Mouse (Mus musculus) G1E (cell line): ENCODE measurements at regions not wholly inside any gene's neighbourhood (a gene's known extent, or its start where the extent isn't known, plus 50 kb on each side); places are given as distances from the start of the nearest gene placed in this dataset.

Source experiments
- ATAC-seq: 2 replicates; pipeline ENCODE4 v1.8.0; 2016; ENCODE audit warnings: mild to moderate bottlenecking; ENCODE audit not compliant: insufficient number of reproducible peaks, poor library complexity, low FRiP score, severe bottlenecking; ENCODE audit errors: extremely low read depth
- DNase-seq: peaks from one replicate; pipeline ENCODE4 v3.0.0; 2012; ENCODE audit warnings: low spot score
- H3K27me3 ChIP-seq: 2 replicates; pipeline ENCODE4 v1.6.1; 2012; ENCODE audit warnings: mild to moderate bottlenecking, low read length, inconsistent platforms; ENCODE audit not compliant: insufficient read depth
- H3K36me3 ChIP-seq: replicated peaks from 2 replicates; pipeline ENCODE3; 2012; ENCODE audit warnings: mild to moderate bottlenecking, inconsistent platforms
- H3K4me1 ChIP-seq: 2 replicates; pipeline ENCODE4 v1.6.1; 2012; ENCODE audit warnings: low read depth, low read length, inconsistent platforms, mixed read lengths; ENCODE audit not compliant: insufficient read depth
- H3K4me3 ChIP-seq: 2 replicates; pipeline ENCODE4 v1.5.1; 2012; ENCODE audit warnings: low read depth, mild to moderate bottlenecking, inconsistent platforms, low read length, moderate library complexity, mixed read lengths
- H3K9me3 ChIP-seq: replicated peaks from 2 replicates; pipeline ENCODE4 v1.6.1; 2012; ENCODE audit warnings: inconsistent platforms
- CTCF ChIP-seq: IDR thresholded peaks from 2 replicates; pipeline ENCODE4 v1.5.1; 2012; ENCODE audit warnings: low read depth, low read length, inconsistent platforms, mixed read lengths
- GATA1 ChIP-seq: IDR thresholded peaks from 2 replicates; pipeline ENCODE4 v1.6.1; 2012; ENCODE audit warnings: borderline replicate concordance, low read length, inconsistent platforms, mixed read lengths
- GATA2 ChIP-seq: IDR thresholded peaks from 2 replicates; pipeline ENCODE4 v1.6.1; 2012; ENCODE audit warnings: low read depth, low read length, inconsistent platforms, borderline replicate concordance
- POLR2AphosphoS5 ChIP-seq: IDR thresholded peaks from 2 replicates; pipeline ENCODE4 v1.6.1; 2012; ENCODE audit warnings: low read depth, low read length, inconsistent platforms; ENCODE audit not compliant: insufficient replicate concordance
- TAL1 ChIP-seq: conservative IDR thresholded peaks from 2 replicates; pipeline ENCODE4 v1.6.1; 2012; ENCODE audit warnings: low read depth, low read length, inconsistent platforms, mixed read lengths

DNA sequence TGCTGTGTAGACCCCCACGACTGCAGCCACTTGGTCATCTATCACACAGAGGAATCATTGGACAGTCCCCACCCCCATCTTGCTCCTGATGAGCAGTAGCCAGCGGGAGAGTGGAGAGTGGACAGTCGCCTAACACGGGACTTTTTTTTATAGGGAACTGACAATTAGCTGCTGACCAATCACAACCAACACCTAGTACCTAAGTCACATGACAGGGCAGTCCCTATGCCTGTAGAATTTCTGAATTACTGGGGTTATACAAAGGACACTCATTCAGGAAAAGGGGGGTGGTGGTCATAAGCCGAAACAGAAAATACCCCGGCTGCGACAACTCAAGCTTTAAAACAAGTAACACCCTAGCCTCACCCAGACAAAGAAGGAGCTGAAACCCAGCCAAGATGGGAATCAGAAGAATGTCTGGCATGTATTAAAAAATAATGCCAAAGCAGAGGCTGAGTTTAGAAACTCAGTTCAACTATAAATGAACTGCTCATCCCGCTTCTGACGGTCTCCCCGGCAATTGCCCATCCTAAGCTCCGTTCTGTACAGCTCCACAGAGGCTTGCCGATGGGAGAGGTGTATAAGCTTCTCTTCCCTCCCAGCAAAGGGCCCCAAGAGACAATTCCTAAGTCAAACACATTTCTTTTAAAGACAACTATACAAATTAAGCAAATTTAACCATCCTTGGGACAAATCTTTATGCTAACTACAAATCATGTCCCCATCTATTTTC, 313.8 kb downstream of the Tex13c3 start:
- Histone ChIP-seq H3K9me3 (no peaks in the 10 kb centered on the region), H3K27me3 (no peaks in the 10 kb centered on the region), H3K36me3 (no peaks in the 10 kb centered on the region), H3K4me3 (no peak overlapping the region), H3K4me1 (no peaks in the 10 kb centered on the region)
- ATAC-seq (no peak), DNase-seq (no peak)
- no peak for TF ChIP-seq GATA1
- no peak for TF ChIP-seq TAL1
- TF ChIP-seq POLR2AphosphoS5, result no peak
- no peak for TF ChIP-seq CTCF
- TF ChIP-seq GATA2, result no peak

GRCm38 (mm10) chrX:19165891-19166644, 315.1 kb downstream of the Tex13c3 start:
- no peak overlapping the region for H3K4me3 ChIP-seq
- no peaks in the 10 kb centered on the region for H3K4me1 ChIP-seq
- no peaks in the 10 kb centered on the region for H3K27me3 ChIP-seq
- ATAC-seq (no peak), DNase-seq (no peak)
- H3K9me3 ChIP-seq, result no peaks in the 10 kb centered on the region
- no peak for TF ChIP-seq TAL1
- no peak for TF ChIP-seq GATA2
- no peak for TF ChIP-seq CTCF
- TF ChIP-seq POLR2AphosphoS5, result no peak
- TF ChIP-seq GATA1, result no peak
- H3K36me3 ChIP-seq, result no peaks in the 10 kb centered on the region

DNA sequence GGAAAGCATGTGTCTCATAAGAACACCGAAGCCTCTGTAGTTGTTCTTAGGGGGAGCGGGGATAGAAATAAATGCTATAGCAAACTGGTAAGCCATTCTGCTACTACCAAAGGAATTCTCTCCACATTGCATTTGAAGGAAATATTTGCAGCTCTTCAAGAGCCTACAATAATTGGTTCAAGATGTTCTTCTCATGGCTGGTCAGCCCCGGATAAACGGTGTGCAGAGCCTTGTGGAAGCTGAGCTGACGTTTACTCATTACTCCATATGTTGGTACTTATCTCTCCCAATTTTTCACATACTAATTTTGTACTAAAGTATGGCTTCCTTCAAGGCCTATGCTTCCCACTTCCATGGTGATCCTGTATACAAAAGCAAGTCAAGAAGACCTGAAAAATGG, 317.0 kb downstream of the Tex13c3 start:
- no peaks in the 10 kb centered on the region for H3K36me3 ChIP-seq
- no peaks in the 10 kb centered on the region for H3K9me3 ChIP-seq
- no peaks in the 10 kb centered on the region for H3K4me1 ChIP-seq
- ATAC-seq (no peak), DNase-seq (no peak)
- H3K27me3 ChIP-seq, result no peaks in the 10 kb centered on the region
- no peak for TF ChIP-seq GATA1
- H3K4me3 ChIP-seq, result no peak overlapping the region

GRCm38 (mm10) chrX:19162958-19163357, 318.2 kb downstream of the Tex13c3 start:
- TF ChIP-seq CTCF (no peak), POLR2AphosphoS5 (no peak), GATA1 (no peak), GATA2 (no peak), TAL1 (no peak)
- no peaks in the 10 kb centered on the region for H3K9me3 ChIP-seq
- ATAC-seq (no peak), DNase-seq (no peak)
- H3K27me3 ChIP-seq, result no peaks in the 10 kb centered on the region
- no peak overlapping the region for H3K4me3 ChIP-seq
- H3K36me3 ChIP-seq, result peaks cover 2% of the 10 kb centered on the region
- H3K4me1 ChIP-seq, result no peaks in the 10 kb centered on the region

- DNase-seq (no peak), ATAC-seq (no peak)
- TF ChIP-seq CTCF (no peak), GATA2 (no peak), POLR2AphosphoS5 (no peak), TAL1 (no peak), GATA1 (no peak)
- H3K9me3 ChIP-seq, result no peaks in the 10 kb centered on the region
- no peak overlapping the region for H3K4me3 ChIP-seq
- peaks cover 4% of the 10 kb centered on the region for H3K36me3 ChIP-seq
- no peaks in the 10 kb centered on the region for H3K27me3 ChIP-seq
- H3K4me1 ChIP-seq, result no peaks in the 10 kb centered on the region
Observed at GRCm38 (mm10) chrX:19162351-19162750, 318.8 kb downstream of the Tex13c3 start.

GRCm38 (mm10) chrX:19160275-19160930, 320.7 kb downstream of the Tex13c3 start:
- Histone ChIP-seq H3K4me1 (no peaks in the 10 kb centered on the region), H3K9me3 (no peaks in the 10 kb centered on the region), H3K36me3 (peaks cover 4% of the 10 kb centered on the region), H3K4me3 (no peak overlapping the region), H3K27me3 (no peaks in the 10 kb centered on the region)
- TF ChIP-seq GATA1, result no peak
- TF ChIP-seq POLR2AphosphoS5, result no peak
- TF ChIP-seq CTCF, result no peak
- no peak for TF ChIP-seq TAL1
- no peak for TF ChIP-seq GATA2
- DNase-seq (no peak), ATAC-seq (no peak)
